Mouse (Mus musculus) limb, embryonic 12.5 days (tissue): ENCODE measurements around the gene Evx1. TPM values are rescaled to one million over a fixed set of nuclear protein-coding genes. Genes with fewer than 3 reads are reported as not detected.

Experiments used
- ATAC-seq: fragments of 200-750 bp; cut with Nextera tagmentation; 2 replicates; pipeline ENCODE4 v1.8.0; 2017; ENCODE audit warnings: low read depth, moderate TSS enrichment; ENCODE audit not compliant: insufficient number of reproducible peaks, insufficient read depth, low FRiP score, low TSS enrichment
- H3K27ac ChIP-seq: fragments of 300-500 bp; sonication (generic); 2 replicates; pipeline ENCODE4 v1.5.1; 2016; ENCODE audit warnings: mild to moderate bottlenecking, moderate library complexity
- H3K27me3 ChIP-seq: fragments of 300-500 bp; sonication (generic); 2 replicates; pipeline ENCODE4 v1.6.1; 2016; ENCODE audit warnings: mild to moderate bottlenecking, moderate library complexity
- H3K36me3 ChIP-seq: fragments of 300-500 bp; sonication (generic); 2 replicates; pipeline ENCODE4 v1.6.1; 2016; ENCODE audit warnings: mild to moderate bottlenecking, moderate library complexity
- H3K4me1 ChIP-seq: fragments of 300-500 bp; sonication (generic); replicated peaks from 2 replicates; pipeline ENCODE4 v1.6.1; 2016
- H3K4me2 ChIP-seq: fragments of 300-500 bp; sonication (generic); 2 replicates; pipeline ENCODE4 v1.6.1; 2016; ENCODE audit warnings: mild to moderate bottlenecking, moderate library complexity
- H3K4me3 ChIP-seq: fragments of 300-500 bp; sonication (generic); replicated peaks from 2 replicates; pipeline ENCODE4 v1.5.1; 2016; ENCODE audit warnings: mild to moderate bottlenecking
- H3K9ac ChIP-seq: fragments of 300-500 bp; sonication (generic); replicated peaks from 2 replicates; pipeline ENCODE4 v1.6.1; 2016; ENCODE audit warnings: mild to moderate bottlenecking, moderate library complexity
- H3K9me3 ChIP-seq: fragments of 300-500 bp; sonication (generic); 2 replicates; pipeline ENCODE4 v1.6.1; 2016; ENCODE audit warnings: mild to moderate bottlenecking, moderate library complexity
- WGBS: fragments of 180-500 bp; shearing (Covaris S2); methylation state at CpG from one replicate; pipeline ENCODE4 v1.1.7; 2016; 5-methylcytosine and 5-hydroxymethylcytosine counted together
- polyA plus RNA-seq: library from polyadenylated mRNA; unstranded; fragments of >200 nt; fragmentation: Nextera tagmentation; extraction: Ambion mirVana; gene quantifications from 2 replicates; pipeline ENCODE4 v1.2.1, GENCODE M21; 2016

The Evx1 gene
- polyA plus RNA-seq, 1 experiment from 2014 or later: 5.2 TPM

GRCm38 (mm10) chr6:52291021-52291860 lies 22.1 kb upstream of the Evx1 start:
- no peaks in the 10 kb centered on the region for H3K36me3 ChIP-seq
- H3K9ac ChIP-seq: peak overlapping the region; percentile 59
- H3K27ac ChIP-seq: peak overlapping the region; percentile 74
- H3K27me3 ChIP-seq: peaks cover 43% of the 10 kb centered on the region
- H3K4me3 ChIP-seq: peak overlapping the region; percentile 43
- no peaks in the 10 kb centered on the region for H3K9me3 ChIP-seq
- ATAC-seq: peak; percentile 68; the same call in 1 of the 2 replicates
- peak overlapping the region; percentile 75 for H3K4me2 ChIP-seq
- WGBS: 3% methylated on average over 45 of the region's 45 CpGs
- peaks cover 27% of the 10 kb centered on the region for H3K4me1 ChIP-seq

DNA sequence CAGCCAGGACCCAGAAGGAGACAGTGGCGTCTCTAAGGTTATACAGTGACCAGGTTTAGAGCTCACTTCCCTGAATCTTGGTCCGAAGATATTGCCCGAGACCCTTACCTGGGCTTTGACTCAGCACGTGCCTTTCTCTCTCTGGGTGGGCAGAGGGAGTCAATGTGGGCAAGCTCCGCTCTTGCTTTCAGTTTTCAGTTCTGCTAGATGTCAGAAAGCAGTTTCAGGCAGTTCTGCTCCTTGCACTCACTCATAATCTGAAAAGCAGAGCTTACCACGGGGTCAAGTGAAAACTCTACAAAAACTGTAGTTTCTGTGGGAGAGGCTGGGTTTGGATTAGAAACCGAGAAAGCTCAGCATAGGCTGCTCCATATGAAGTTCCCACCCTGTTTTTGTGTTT lies 21.0 kb upstream of the Evx1 start:
- Histone ChIP-seq H3K27ac (no peak overlapping the region), H3K9me3 (no peaks in the 10 kb centered on the region), H3K4me2 (0 out of 2 replicates have a peak overlapping the region, but pooled peaks have one; percentile 75), H3K36me3 (no peaks in the 10 kb centered on the region), H3K9ac (0 out of 2 replicates have a peak overlapping the region, but pooled peaks have one; percentile 4), H3K27me3 (peaks cover 43% of the 10 kb centered on the region), H3K4me1 (peaks cover 27% of the 10 kb centered on the region), H3K4me3 (no peak overlapping the region)
- WGBS: 62% methylated on average over 7 of the region's 7 CpGs
- ATAC-seq: no peak

DNA sequence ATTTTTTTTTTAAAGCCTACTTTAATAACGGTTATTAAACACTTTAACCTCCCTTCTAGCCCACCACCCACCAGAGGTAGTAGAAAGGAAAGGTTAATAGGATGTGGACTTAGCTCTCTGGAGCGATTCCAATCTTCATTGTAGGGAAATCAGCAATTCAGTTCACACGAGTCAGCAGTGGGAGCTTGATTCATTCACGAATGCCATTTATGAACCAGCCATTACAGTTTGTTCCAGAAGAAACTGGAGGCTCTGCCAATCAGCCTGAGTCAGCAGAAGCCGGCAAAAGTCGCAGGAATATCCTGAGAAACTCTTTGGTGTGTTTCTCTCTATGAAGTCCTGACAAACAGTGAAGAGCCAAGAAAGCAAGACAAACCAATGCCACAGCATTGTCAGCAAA lies 18.7 kb upstream of the Evx1 start:
- no peaks in the 10 kb centered on the region for H3K36me3 ChIP-seq
- H3K27me3 ChIP-seq: peaks cover 45% of the 10 kb centered on the region
- no peaks in the 10 kb centered on the region for H3K9me3 ChIP-seq
- H3K4me3 ChIP-seq: no peak overlapping the region
- WGBS: 81% methylated on average over 6 of the region's 6 CpGs
- no peak overlapping the region for H3K9ac ChIP-seq
- peaks cover 27% of the 10 kb centered on the region for H3K4me1 ChIP-seq
- no peak for ATAC-seq
- no peak overlapping the region for H3K4me2 ChIP-seq
- no peak overlapping the region for H3K27ac ChIP-seq

- no peak overlapping the region for H3K27ac ChIP-seq
- ATAC-seq: no peak
- 79% methylated on average over 4 of the region's 4 CpGs for WGBS
- H3K9ac ChIP-seq: no peak overlapping the region
- H3K36me3 ChIP-seq: no peaks in the 10 kb centered on the region
- peaks cover 27% of the 10 kb centered on the region for H3K27me3 ChIP-seq
- H3K4me2 ChIP-seq: no peak overlapping the region
- no peak overlapping the region for H3K4me3 ChIP-seq
- H3K9me3 ChIP-seq: no peaks in the 10 kb centered on the region
- H3K4me1 ChIP-seq: no peaks in the 10 kb centered on the region
These were observed 14.8 kb upstream of the Evx1 start for GRCm38 (mm10) chr6:52298511-52298910.

DNA sequence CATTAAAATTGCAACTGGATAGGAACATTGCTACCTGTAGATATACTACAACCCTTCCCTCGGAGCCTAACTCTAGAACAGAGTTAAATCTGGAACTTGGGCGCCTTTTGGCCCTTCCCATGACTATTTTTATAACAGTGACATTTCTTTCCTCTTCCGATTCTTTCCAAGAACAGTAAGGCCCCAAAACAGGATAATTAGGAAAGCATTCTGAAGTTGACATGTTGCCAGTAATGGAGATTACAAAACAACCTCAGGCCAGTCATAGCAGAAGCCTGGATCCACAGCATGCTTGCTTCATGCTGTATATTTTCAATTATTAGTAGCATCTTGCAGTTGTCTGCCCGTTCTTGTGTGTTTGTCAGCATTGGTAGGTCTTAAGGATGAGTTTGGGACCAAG lies 12.5 kb upstream of the Evx1 start:
- H3K4me1 ChIP-seq: peaks cover 4% of the 10 kb centered on the region
- no peak overlapping the region for H3K27ac ChIP-seq
- H3K9ac ChIP-seq: no peak overlapping the region
- no peak overlapping the region for H3K4me2 ChIP-seq
- WGBS: 83% methylated on average over 4 of the region's 4 CpGs
- H3K36me3 ChIP-seq: no peaks in the 10 kb centered on the region
- H3K9me3 ChIP-seq: no peaks in the 10 kb centered on the region
- peaks cover 30% of the 10 kb centered on the region for H3K27me3 ChIP-seq
- no peak for ATAC-seq
- no peak overlapping the region for H3K4me3 ChIP-seq

DNA sequence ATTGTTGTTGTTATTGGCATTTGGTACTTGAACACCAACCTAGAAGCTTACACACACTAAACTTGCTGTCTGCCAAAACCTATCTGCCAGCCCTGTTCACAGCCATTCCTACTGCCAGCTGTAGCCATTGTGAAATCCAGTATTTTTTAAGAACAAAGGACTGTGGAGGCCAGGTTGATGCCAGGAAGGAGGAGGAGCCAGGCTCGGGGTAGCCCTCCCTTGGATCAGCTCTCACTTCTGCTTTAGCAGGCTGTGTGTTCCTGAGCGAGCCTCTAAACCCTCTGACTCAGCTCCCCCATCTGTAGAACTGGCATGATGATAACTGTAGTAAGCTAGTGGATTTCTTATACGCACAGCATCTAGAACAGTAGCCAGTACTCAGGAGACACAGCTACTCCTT lies 9.9 kb upstream of the Evx1 start:
- no peak overlapping the region for H3K27ac ChIP-seq
- H3K4me2 ChIP-seq: no peak overlapping the region
- no peaks in the 10 kb centered on the region for H3K36me3 ChIP-seq
- H3K9ac ChIP-seq: no peak overlapping the region
- peaks cover 16% of the 10 kb centered on the region for H3K4me1 ChIP-seq
- ATAC-seq: no peak
- H3K4me3 ChIP-seq: no peak overlapping the region
- 65% methylated on average over 3 of the region's 3 CpGs for WGBS
- H3K9me3 ChIP-seq: no peaks in the 10 kb centered on the region
- H3K27me3 ChIP-seq: peaks cover 52% of the 10 kb centered on the region

GRCm38 (mm10) chr6:52305877-52306389 lies 7.4 kb upstream of the Evx1 start:
- peak overlapping the region; percentile 79 for H3K4me2 ChIP-seq
- peak overlapping the region; percentile 47 for H3K4me3 ChIP-seq
- peak; percentile 31; the same call in 1 of the 2 replicates for ATAC-seq
- peaks cover 27% of the 10 kb centered on the region for H3K4me1 ChIP-seq
- H3K27ac ChIP-seq: 0 out of 2 replicates have a peak overlapping the region, but pooled peaks have one; percentile 23
- peaks cover 67% of the 10 kb centered on the region for H3K27me3 ChIP-seq
- under 1% methylated on average over 30 of the region's 30 CpGs for WGBS
- H3K36me3 ChIP-seq: no peaks in the 10 kb centered on the region
- H3K9ac ChIP-seq: peak overlapping the region; percentile 54; the same call in 1 of the 2 replicates
- no peaks in the 10 kb centered on the region for H3K9me3 ChIP-seq

- Histone ChIP-seq H3K4me2 (peak overlapping the region; percentile 80), H3K9ac (peak overlapping the region; percentile 54; the same call in 1 of the 2 replicates), H3K9me3 (no peaks in the 10 kb centered on the region), H3K4me3 (peak overlapping the region; percentile 33), H3K4me1 (peaks cover 51% of the 10 kb centered on the region), H3K36me3 (no peaks in the 10 kb centered on the region), H3K27me3 (peaks cover 87% of the 10 kb centered on the region), H3K27ac (no peak overlapping the region)
- 38% methylated on average over 10 of the region's 10 CpGs for WGBS
- no peak for ATAC-seq
These were observed 3.5 kb upstream of the Evx1 start for GRCm38 (mm10) chr6:52309766-52310165.

GRCm38 (mm10) chr6:52310366-52310765 lies 2.9 kb upstream of the Evx1 start:
- Histone ChIP-seq H3K36me3 (no peaks in the 10 kb centered on the region), H3K4me2 (peak overlapping the region; percentile 80), H3K9me3 (no peaks in the 10 kb centered on the region), H3K4me3 (peak overlapping the region; percentile 33), H3K27ac (no peak overlapping the region), H3K4me1 (peaks cover 57% of the 10 kb centered on the region), H3K9ac (peak overlapping the region; percentile 54), H3K27me3 (peaks cover 91% of the 10 kb centered on the region)
- no peak for ATAC-seq
- 1% methylated on average over 24 of the region's 24 CpGs for WGBS

- H3K4me2 ChIP-seq: peak overlapping the region; percentile 80
- H3K4me3 ChIP-seq: peak overlapping the region; percentile 33
- peaks cover 91% of the 10 kb centered on the region for H3K27me3 ChIP-seq
- H3K9me3 ChIP-seq: no peaks in the 10 kb centered on the region
- no peak for ATAC-seq
- WGBS: 7% methylated on average over 6 of the region's 6 CpGs
- peak overlapping the region; percentile 66 for H3K27ac ChIP-seq
- no peaks in the 10 kb centered on the region for H3K36me3 ChIP-seq
- H3K4me1 ChIP-seq: peaks cover 56% of the 10 kb centered on the region
- H3K9ac ChIP-seq: peak overlapping the region; percentile 42
These were observed 1.4 kb upstream of the Evx1 start for GRCm38 (mm10) chr6:52311661-52312557.

- Histone ChIP-seq H3K27me3 (peaks cover 91% of the 10 kb centered on the region), H3K4me1 (peaks cover 62% of the 10 kb centered on the region), H3K36me3 (no peaks in the 10 kb centered on the region), H3K9me3 (no peaks in the 10 kb centered on the region), H3K27ac (peak overlapping the region; percentile 66), H3K9ac (peak overlapping the region; percentile 42), H3K4me2 (peak overlapping the region; percentile 80), H3K4me3 (peak overlapping the region; percentile 21)
- ATAC-seq: no peak
- 6% methylated on average over 8 of the region's 8 CpGs for WGBS
These were observed 761 bp upstream of the Evx1 start for GRCm38 (mm10) chr6:52312558-52312915.
